Mouse (Mus musculus): ENCODE measurements around the gene Smarca2. TPM values are rescaled to one million over a fixed set of nuclear protein-coding genes. Genes with fewer than 3 reads are reported as not detected.

The Smarca2 gene
- polyA plus RNA-seq, 2 experiments = 72.2 to 104 TPM

DNA sequence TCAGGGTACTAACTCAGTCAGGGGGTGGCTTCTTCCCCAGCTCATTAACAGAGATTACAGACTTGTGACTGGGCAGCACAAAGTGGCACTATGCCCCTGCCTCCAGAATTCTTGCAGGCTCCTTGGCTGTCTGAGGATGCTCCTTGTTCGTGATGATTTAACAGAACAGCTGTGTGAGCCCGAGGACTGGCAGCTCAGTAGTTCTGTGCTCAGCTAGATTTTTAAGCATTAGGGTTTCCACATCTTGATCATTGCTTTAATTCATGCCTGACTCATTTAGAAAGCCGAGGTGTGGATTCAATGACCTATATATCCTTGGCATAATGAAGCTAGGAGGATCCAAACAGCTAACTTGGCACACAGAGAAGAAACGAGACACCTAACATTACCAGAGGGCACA lies 191.2 kb downstream of the Smarca2 start:
- no peaks in the 10 kb centered on the region for H3K36me3 ChIP-seq (ENCODE audit: control insufficient read depth, insufficient read depth, low read length)
- H3K4me2 ChIP-seq (replicated peaks; ENCODE audit: low read depth, low read length, severe bottlenecking) = no peak overlapping the region
- H3K9me3 ChIP-seq (ENCODE audit: control insufficient read depth, low read length) = no peaks in the 10 kb centered on the region
- ATAC-seq (ENCODE audit: low FRiP score, low read depth) (no peak), DNase-seq (ENCODE audit: low spot score) (no peak)
- H3K27me3 ChIP-seq (ENCODE audit: control insufficient read depth, insufficient read depth, low read length) = no peaks in the 10 kb centered on the region
- H3K27ac ChIP-seq (replicated peaks; ENCODE audit: low read depth, low read length) = no peak overlapping the region
- 74% methylated on average over 4 of the region's 4 CpGs for WGBS
- TF ChIP-seq POLR2A (IDR thresholded peaks at IDR 0.05; ENCODE audit: borderline replicate concordance, extremely low read depth, insufficient read depth, insufficient read length) = no peak
- no peak overlapping the region for H3K9ac ChIP-seq (ENCODE audit: low read depth, low read length, severe bottlenecking)
- no peaks in the 10 kb centered on the region for H3K4me1 ChIP-seq (ENCODE audit: control insufficient read depth, insufficient read depth, low read length)
- no peak overlapping the region for H3K4me3 ChIP-seq (replicated peaks; ENCODE audit: low read length)

DNA sequence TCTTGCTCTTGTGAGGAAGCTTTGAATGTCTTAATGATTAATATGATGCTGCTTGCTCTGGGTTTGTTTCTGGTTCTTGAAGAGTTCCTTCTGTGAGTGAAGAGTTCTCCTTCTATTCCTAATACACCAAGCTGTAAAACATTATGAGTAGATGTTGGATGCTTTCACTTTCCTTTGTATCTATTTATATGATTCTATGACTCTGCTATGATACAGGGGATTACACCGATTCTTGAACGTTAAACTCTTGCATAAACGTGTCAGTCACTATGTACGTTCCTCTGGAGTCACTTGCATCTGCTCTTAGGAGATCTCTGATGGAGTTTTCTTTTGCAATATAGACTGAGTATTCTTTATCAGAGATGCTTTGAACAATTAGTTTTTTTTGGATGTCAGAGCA lies 199.6 kb downstream of the Smarca2 start:
- Histone ChIP-seq H3K4me3 (replicated peaks; ENCODE audit: low read length) (no peak overlapping the region), H3K27me3 (ENCODE audit: control insufficient read depth, insufficient read depth, low read length) (no peaks in the 10 kb centered on the region), H3K9me3 (ENCODE audit: control insufficient read depth, low read length) (no peaks in the 10 kb centered on the region), H3K4me1 (ENCODE audit: control insufficient read depth, insufficient read depth, low read length) (no peaks in the 10 kb centered on the region), H3K9ac (ENCODE audit: low read depth, low read length, severe bottlenecking) (no peak overlapping the region), H3K36me3 (ENCODE audit: control insufficient read depth, insufficient read depth, low read length) (no peaks in the 10 kb centered on the region), H3K27ac (replicated peaks; ENCODE audit: low read depth, low read length) (no peak overlapping the region), H3K4me2 (replicated peaks; ENCODE audit: low read depth, low read length, severe bottlenecking) (no peak overlapping the region)
- no peak for DNase-seq (ENCODE audit: low spot score)
- no peak for TF ChIP-seq POLR2A (IDR thresholded peaks at IDR 0.05; ENCODE audit: borderline replicate concordance, extremely low read depth, insufficient read depth, insufficient read length)
- WGBS = 88% methylated on average over 4 of the region's 4 CpGs
- ATAC-seq (ENCODE audit: low FRiP score, low read depth) = no peak

DNA sequence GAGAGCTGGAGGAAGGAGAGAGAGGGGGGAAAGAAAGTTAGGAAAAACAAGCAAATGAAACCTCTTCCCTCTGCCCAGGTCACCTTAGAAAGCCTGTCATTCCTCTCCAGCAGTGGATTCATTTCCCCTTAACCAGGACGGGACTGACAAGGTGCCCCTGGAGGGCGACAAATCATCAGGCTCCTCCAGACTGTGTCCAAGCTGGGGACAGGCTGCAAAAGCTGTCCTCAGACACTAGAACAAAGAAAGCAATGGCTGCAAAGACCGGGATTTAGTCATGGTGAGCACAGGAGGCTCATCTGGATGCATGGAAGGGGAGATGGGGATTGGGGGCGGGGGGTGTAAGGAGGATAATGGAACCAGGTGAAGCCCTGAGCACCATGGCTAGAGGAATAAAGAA lies 209.8 kb downstream of the Smarca2 start:
- DNase-seq (ENCODE audit: low spot score) (no peak), ATAC-seq (ENCODE audit: low FRiP score, low read depth) (no peak)
- Histone ChIP-seq H3K4me1 (ENCODE audit: control insufficient read depth, insufficient read depth, low read length) (no peaks in the 10 kb centered on the region), H3K9ac (ENCODE audit: low read depth, low read length, severe bottlenecking) (no peak overlapping the region), H3K36me3 (ENCODE audit: control insufficient read depth, insufficient read depth, low read length) (no peaks in the 10 kb centered on the region), H3K9me3 (ENCODE audit: control insufficient read depth, low read length) (no peaks in the 10 kb centered on the region), H3K27ac (replicated peaks; ENCODE audit: low read depth, low read length) (no peak overlapping the region), H3K4me2 (replicated peaks; ENCODE audit: low read depth, low read length, severe bottlenecking) (no peak overlapping the region), H3K27me3 (ENCODE audit: control insufficient read depth, insufficient read depth, low read length) (no peaks in the 10 kb centered on the region), H3K4me3 (replicated peaks; ENCODE audit: low read length) (no peak overlapping the region)
- WGBS = 43% methylated on average over 4 of the region's 4 CpGs
- no peak for TF ChIP-seq POLR2A (IDR thresholded peaks at IDR 0.05; ENCODE audit: borderline replicate concordance, extremely low read depth, insufficient read depth, insufficient read length)

DNA sequence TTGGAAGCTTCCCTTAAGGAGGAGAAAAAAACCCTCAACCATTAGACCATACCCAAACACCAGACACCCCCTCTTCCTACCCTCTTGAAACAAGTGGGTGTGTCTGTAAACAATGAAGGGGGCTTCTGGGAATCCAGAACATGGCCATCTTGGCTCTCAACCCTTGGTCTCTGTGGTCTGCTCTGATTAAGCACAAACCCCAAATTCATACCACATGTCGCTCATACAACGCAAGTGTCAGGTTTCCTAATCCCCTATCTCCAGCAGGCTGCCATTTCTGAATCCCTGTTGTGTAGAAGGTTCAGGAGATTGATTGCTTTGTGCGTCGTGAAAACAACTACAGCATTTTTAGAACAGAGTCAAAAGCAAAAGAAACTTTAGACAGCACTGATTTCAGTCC lies 213.1 kb downstream of the Smarca2 start:
- TF ChIP-seq POLR2A (IDR thresholded peaks at IDR 0.05; ENCODE audit: borderline replicate concordance, extremely low read depth, insufficient read depth, insufficient read length) = no peak
- Histone ChIP-seq H3K9me3 (ENCODE audit: control insufficient read depth, low read length) (no peaks in the 10 kb centered on the region), H3K9ac (ENCODE audit: low read depth, low read length, severe bottlenecking) (no peak overlapping the region), H3K4me2 (replicated peaks; ENCODE audit: low read depth, low read length, severe bottlenecking) (no peak overlapping the region), H3K36me3 (ENCODE audit: control insufficient read depth, insufficient read depth, low read length) (no peaks in the 10 kb centered on the region), H3K27ac (replicated peaks; ENCODE audit: low read depth, low read length) (no peak overlapping the region), H3K27me3 (ENCODE audit: control insufficient read depth, insufficient read depth, low read length) (no peaks in the 10 kb centered on the region), H3K4me3 (replicated peaks; ENCODE audit: low read length) (no peak overlapping the region), H3K4me1 (ENCODE audit: control insufficient read depth, insufficient read depth, low read length) (peaks cover 8% of the 10 kb centered on the region; the same call in 1 of the 2 replicates)
- DNase-seq (ENCODE audit: low spot score) = no peak
- 36% methylated on average over 4 of the region's 4 CpGs for whole genome bisulfite sequencing
- ATAC-seq (ENCODE audit: low FRiP score, low read depth) = no peak
